Mouse (Mus musculus): ENCODE measurements around the gene 2010300C02Rik. TPM values are rescaled to one million over a fixed set of nuclear protein-coding genes. Genes with fewer than 3 reads are reported as not detected.

The 2010300C02Rik gene
- polyA plus RNA-seq, 1 experiment: 3.7 TPM

DNA sequence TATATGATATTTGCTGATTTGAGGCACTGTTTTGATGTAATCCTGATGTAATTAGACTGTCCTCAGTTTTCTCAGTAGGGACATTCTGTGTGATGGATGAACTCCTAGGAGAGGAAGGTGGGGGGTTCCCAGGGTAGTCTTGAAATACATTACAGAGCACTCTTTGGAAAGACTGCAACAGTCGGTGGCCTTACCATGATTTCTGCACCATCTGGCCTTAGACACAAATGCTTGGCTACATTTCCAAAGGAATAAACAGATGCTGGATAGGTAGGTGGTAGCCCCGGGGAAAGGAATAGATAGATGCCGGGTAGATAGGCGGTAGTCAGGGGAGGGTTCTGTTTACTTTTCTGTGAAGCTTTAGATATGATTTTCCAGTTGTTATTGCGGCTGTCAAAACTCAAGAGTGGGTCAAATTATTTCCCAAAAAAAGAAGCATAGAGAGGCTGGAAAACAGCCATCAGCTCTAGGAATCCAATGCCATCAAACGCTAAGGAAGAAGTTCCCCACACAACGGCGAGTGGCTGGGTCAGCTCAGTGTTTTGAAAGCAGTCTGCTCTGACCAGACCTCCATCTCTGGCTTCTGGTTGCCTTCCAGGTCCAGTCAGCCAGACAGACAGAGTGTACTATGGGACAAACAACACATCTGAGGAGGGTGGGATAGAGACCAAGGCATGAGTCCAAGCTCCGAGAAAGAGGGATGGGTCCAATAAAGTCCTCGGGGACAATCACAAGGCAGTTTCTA is 147.2 kb downstream of the 2010300C02Rik start:
- DNase-seq (ENCODE audit: low spot score): no peak

DNA sequence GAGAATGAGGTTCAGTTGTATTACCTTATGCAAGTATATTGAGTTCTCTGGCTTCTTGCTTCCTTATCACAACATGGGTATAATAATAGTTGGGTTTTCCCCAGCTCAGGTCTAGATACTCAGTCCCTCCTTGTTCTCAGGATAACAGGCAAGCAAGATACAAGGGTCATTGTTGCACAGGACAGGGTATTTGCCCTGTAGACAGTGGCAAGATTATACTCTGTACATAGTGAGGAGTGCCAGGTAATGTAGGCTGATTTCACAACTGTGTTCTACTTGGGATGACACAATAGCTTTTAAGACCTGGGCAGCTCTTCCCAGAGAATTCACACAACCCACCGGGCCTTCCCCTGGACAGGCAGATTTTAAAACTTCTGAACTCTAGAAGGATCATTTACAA is 151.5 kb downstream of the 2010300C02Rik start:
- no peak for DNase-seq (ENCODE audit: low spot score)

DNA sequence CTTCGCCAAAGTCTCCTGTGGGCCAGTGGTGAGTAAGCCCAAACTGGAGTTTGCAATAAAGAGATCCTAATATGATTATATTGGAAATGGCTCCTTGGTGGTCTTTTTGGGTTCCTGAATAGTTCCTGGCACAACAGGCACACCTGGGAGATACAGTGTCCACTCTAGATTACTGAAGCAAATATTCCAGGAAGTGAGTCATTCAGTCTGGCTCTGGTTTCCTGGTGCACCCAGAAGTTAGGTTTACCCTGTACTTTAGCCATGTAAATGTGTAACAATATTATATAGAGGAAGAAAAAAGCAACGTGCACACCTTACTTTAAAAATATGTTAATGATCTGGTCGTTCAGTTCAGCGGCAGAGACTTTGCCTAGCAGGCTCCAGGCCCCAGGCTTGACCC is 153.1 kb downstream of the 2010300C02Rik start:
- no peak for DNase-seq (ENCODE audit: low spot score)

DNA sequence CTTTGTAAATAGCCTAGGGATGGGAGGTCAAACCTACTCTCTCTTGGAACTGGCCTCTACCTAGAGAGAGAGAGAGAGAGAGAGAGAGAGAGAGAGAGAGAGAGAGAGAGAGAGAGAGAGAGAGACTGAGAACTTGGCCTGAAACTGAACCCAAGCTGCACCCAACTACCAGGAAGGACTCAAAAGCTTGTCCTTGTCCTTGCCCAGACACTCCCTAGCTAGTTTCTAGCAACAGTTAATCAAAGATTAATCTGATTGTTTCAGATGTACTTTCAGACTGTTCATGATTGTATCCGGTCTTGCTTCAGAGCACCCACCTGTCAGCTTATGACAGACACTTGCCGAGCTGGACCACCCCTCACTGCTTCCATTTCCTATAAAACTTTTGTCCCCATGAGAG is 153.5 kb downstream of the 2010300C02Rik start:
- no peak for DNase-seq (ENCODE audit: low spot score)

DNA sequence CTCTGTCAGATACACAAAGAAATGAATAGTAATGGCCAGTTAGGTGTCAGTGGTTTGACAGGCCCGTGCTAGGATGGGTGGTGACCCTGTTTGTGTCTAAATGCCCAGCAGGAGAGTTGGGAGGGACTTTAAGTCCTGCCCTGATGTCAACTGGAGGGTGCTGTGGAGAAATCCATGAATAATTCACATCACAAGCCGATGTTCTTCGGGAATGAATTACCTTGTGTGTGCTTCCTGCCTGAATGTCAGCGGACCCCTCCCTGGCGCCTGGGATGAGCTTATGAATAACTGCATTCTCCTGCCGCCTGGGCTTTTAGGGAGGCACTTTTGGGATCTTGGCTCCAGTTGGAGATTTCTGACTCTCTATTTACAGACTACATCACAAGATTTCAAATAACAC is 154.5 kb downstream of the 2010300C02Rik start:
- peak; percentile 6 for DNase-seq (ENCODE audit: low spot score)

DNA sequence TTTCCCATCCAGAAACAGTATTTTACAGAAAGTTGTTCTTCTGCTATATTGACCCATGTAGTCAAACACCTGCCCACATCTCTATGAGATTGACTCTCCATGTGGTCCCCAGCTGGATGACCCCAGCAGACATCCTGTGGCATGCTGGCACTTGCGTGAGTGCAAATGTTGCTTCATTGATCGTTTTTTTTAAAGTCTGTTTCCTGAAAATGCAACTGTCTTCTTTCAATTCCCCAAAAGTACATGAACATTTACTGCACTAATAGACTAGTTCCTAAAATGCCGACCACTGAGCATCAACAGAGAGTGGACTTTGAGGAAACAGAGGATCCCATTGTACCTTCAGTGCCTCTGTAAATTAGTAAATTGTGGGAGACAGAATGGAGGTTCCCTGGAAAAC is 157.9 kb downstream of the 2010300C02Rik start:
- DNase-seq (ENCODE audit: low spot score): no peak

Other genes starting within 250 kb of the 2010300C02Rik start
- gene Mgat4a, start 179.1 kb downstream of the 2010300C02Rik start, polyA plus RNA-seq (2012; rRNA removed): 33.1 and 33.4 TPM in 2 replicates
- 4.6 TPM in 2 replicates for gene Tsga10, start 146.3 kb upstream of the 2010300C02Rik start, polyA plus RNA-seq (2012; rRNA removed)
- 6.5 and 6.6 TPM in 2 replicates for gene Lipt1, start 151.7 kb upstream of the 2010300C02Rik start, polyA plus RNA-seq (2012; rRNA removed)
- gene Mitd1, start 170.3 kb upstream of the 2010300C02Rik start, polyA plus RNA-seq (2012; rRNA removed): 24.1 and 28.6 TPM in 2 replicates
- 125 and 139 TPM in 2 replicates for gene Mrpl30, start 170.4 kb upstream of the 2010300C02Rik start, polyA plus RNA-seq (2012; rRNA removed)
- not detected in 2 replicates for gene Lyg2, start 196.4 kb upstream of the 2010300C02Rik start, polyA plus RNA-seq (2012; rRNA removed)
- not detected in 2 replicates for gene Lyg1, start 237.7 kb upstream of the 2010300C02Rik start, polyA plus RNA-seq (2012; rRNA removed)